Mouse (Mus musculus): Measurements from ENCODE around the gene Gimap4.

Gimap4 gene

GRCm38 (mm10) chr6:48700251-48701075, 16.1 kb downstream of the Gimap4 start:
- DNase-seq (ENCODE audit: low spot score), result no peak

- no peak for DNase-seq (ENCODE audit: low spot score)
Observed at GRCm38 (mm10) chr6:48702146-48702545, 17.8 kb downstream of the Gimap4 start.

GRCm38 (mm10) chr6:48702601-48703000, 18.3 kb downstream of the Gimap4 start:
- no peak for DNase-seq (ENCODE audit: low spot score)

- no peak for DNase-seq (ENCODE audit: low spot score)
Observed at GRCm38 (mm10) chr6:48704146-48704545, 19.8 kb downstream of the Gimap4 start.

GRCm38 (mm10) chr6:48706130-48706529, 21.8 kb downstream of the Gimap4 start:
- no peak for DNase-seq (ENCODE audit: low spot score)

- DNase-seq (ENCODE audit: low spot score), result no peak
Observed at GRCm38 (mm10) chr6:48718455-48718854, 34.1 kb downstream of the Gimap4 start, which contains the start of the genes Gm28053 and Gimap7. TSS of gene Gm28053 (plus strand) at chr6:48718607. TSS of gene Gimap7 (plus strand) at chr6:48718621.

GRCm38 (mm10) chr6:48720326-48720725, 36.0 kb downstream of the Gimap4 start:
- no peak for DNase-seq (ENCODE audit: low spot score)

- no peak for DNase-seq (ENCODE audit: low spot score)
Observed at GRCm38 (mm10) chr6:48723468-48723867, 39.1 kb downstream of the Gimap4 start.

GRCm38 (mm10) chr6:48725476-48725875, 41.1 kb downstream of the Gimap4 start:
- DNase-seq (ENCODE audit: low spot score), result no peak

- no peak for DNase-seq (ENCODE audit: low spot score)
Observed at GRCm38 (mm10) chr6:48727761-48728160, 43.4 kb downstream of the Gimap4 start.

GRCm38 (mm10) chr6:48732864-48733304, 48.5 kb downstream of the Gimap4 start:
- no peak for DNase-seq (ENCODE audit: low spot score)

- no peak for DNase-seq (ENCODE audit: low spot score)
Observed at GRCm38 (mm10) chr6:48733660-48734059, 49.3 kb downstream of the Gimap4 start.

- DNase-seq (ENCODE audit: low spot score), result no peak
Observed at GRCm38 (mm10) chr6:48737053-48737452, 52.7 kb downstream of the Gimap4 start.

- no peak for DNase-seq (ENCODE audit: low spot score)
Observed at GRCm38 (mm10) chr6:48737688-48738087, 53.3 kb downstream of the Gimap4 start.

- no peak for DNase-seq (ENCODE audit: low spot score)
Observed at GRCm38 (mm10) chr6:48738961-48739779, 54.8 kb downstream of the Gimap4 start, which contains the start of gene Gimap1. TSS of gene Gimap1 (plus strand) at chr6:48739054.

- DNase-seq (ENCODE audit: low spot score), result no peak
Observed at GRCm38 (mm10) chr6:48739780-48740055, 55.4 kb downstream of the Gimap4 start.

GRCm38 (mm10) chr6:48740501-48741169, 56.3 kb downstream of the Gimap4 start:
- no peak for DNase-seq (ENCODE audit: low spot score)

GRCm38 (mm10) chr6:48741273-48741672, 56.9 kb downstream of the Gimap4 start:
- DNase-seq (ENCODE audit: low spot score), result no peak

Measured in layer of hippocampus, adult 11-12 months (tissue).